Mouse (Mus musculus): ENCODE data around the gene D930020B18Rik. TPM values are rescaled to one million over a fixed set of nuclear protein-coding genes. Genes with fewer than 3 reads are reported as not detected.

Gene D930020B18Rik
- polyA plus RNA-seq (2014; fragmentation: Nextera tagmentation; extraction: Ambion mirVana), result 1.7 and 2.2 TPM in 2 replicates

DNA sequence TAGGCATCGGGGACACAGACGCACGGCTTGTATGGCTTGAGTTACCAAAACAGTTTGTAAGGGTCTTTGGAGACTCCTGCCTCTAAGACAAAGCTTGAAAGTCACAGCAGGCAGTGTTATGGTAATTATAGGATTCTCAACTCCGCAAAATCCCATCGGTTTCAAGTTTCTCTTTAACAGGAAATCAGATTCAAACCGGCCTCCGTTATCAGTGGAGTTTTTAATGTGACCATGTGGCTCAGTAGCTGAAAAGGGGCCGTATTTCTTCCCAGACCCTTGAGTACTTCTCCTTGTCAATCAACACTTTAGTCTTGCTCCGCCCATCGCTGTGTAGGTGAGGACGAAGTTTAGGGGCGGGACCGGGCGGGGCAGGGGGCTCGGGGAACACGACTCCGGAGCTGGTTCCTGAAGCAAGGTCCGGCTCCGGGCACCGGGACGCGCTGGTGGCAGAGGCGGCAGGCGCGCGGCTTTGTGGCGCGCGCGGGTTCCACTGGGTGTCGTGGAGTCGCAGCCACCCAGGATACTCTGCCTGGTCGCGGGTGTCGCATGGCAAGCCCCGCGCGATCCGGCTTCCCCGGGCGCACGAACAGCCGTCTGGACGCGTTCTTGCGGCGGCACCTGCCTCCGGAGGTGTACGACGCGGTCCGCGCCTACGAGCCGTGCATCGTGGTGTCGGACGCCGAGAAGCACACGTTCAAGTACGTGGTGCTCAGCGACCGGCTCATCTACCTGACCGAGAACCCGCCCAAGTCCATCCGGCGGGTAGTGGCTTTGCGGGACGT lies at the start of gene D930020B18Rik:
Gene D930020B18Rik (plus strand): TSS at position 317 of the 782 bp plus-strand sequence.
- Histone ChIP-seq H3K27ac (replicated peaks; ENCODE audit: low read depth, low read length) (peak within 1 kb of the TSS; percentile 42), H3K9me3 (ENCODE audit: control insufficient read depth, low read length) (no peaks in the 10 kb centered on the region), H3K9ac (ENCODE audit: low read depth, low read length) (peak within 1 kb of the TSS; percentile 61), H3K36me3 (ENCODE audit: control insufficient read depth, insufficient read depth, low read length) (no peaks in the 10 kb centered on the region), H3K4me2 (ENCODE audit: low read depth, low read length) (peak within 1 kb of the TSS; percentile 96), H3K27me3 (replicated peaks; ENCODE audit: control insufficient read depth, insufficient read depth, low read length) (peaks cover 25% of the 10 kb centered on the region), H3K4me3 (ENCODE audit: low read depth, low read length) (peak within 1 kb of the TSS; percentile 62), H3K4me1 (ENCODE audit: control insufficient read depth, insufficient read depth, low read length) (peaks cover 3% of the 10 kb centered on the region; the same call in 1 of the 2 replicates)
- WGBS, result under 1% methylated on average over 48 of the region's 69 CpGs
- peak; percentile 61 for ATAC-seq (ENCODE audit: low read depth)
- peak; percentile 46 for DNase-seq (ENCODE audit: low spot score)

DNA sequence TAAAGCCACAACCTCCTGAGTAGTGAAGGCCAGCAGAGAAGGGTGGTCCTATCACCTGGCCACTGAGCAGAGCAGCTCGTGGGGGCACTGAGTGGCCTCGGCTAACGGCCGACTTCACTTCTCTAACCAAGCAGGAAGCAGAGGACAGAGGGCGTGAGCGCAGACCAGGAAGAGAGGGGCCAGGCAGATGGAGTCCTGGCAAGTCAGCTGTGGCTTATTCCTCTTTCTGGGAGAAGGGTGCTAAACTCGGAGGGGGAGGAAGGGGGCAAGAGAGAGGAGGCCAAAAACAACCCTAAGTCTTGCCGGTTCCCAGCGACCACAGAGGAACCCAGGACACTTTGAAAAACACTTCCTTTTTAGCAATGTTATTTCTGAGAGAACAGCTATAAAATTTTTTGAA lies 44.8 kb upstream of the D930020B18Rik start:
- Histone ChIP-seq H3K9me3 (ENCODE audit: control insufficient read depth, low read length) (no peaks in the 10 kb centered on the region), H3K4me1 (ENCODE audit: control insufficient read depth, insufficient read depth, low read length) (no peaks in the 10 kb centered on the region), H3K4me3 (ENCODE audit: low read depth, low read length) (no peak overlapping the region), H3K9ac (ENCODE audit: low read depth, low read length) (no peak overlapping the region), H3K27me3 (replicated peaks; ENCODE audit: control insufficient read depth, insufficient read depth, low read length) (no peaks in the 10 kb centered on the region), H3K27ac (replicated peaks; ENCODE audit: low read depth, low read length) (no peak overlapping the region), H3K4me2 (ENCODE audit: low read depth, low read length) (no peak overlapping the region), H3K36me3 (ENCODE audit: control insufficient read depth, insufficient read depth, low read length) (peaks cover 94% of the 10 kb centered on the region)
- 85% methylated on average over 9 of the region's 9 CpGs for WGBS
- DNase-seq (ENCODE audit: low spot score), result no peak
- no peak for ATAC-seq (ENCODE audit: low read depth)

DNA sequence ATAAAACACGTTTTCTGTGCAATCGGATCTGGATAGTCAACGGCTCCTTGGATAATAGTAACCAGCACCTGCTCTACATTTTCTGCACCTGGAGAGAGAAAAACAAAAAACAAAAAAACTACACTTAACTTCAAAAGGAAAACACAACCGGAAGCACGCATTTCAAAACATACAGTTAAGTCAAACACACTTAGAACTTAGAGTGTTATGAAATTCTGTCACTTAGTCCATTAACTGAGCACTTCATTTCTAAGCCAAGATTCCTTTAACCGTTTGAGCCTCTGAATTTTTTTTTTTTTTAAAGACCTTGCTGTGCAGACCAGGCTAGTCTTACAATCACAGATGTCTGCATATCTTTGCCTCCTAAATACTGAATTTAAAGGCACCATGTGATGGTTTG lies 40.1 kb upstream of the D930020B18Rik start:
- ATAC-seq (ENCODE audit: low read depth) (0 out of 2 replicates have a peak, but pooled peaks have one; percentile 16), DNase-seq (ENCODE audit: low spot score) (no peak)
- no peak overlapping the region for H3K27ac ChIP-seq (replicated peaks; ENCODE audit: low read depth, low read length)
- H3K4me2 ChIP-seq (ENCODE audit: low read depth, low read length), result no peak overlapping the region
- H3K9ac ChIP-seq (ENCODE audit: low read depth, low read length), result no peak overlapping the region
- no peaks in the 10 kb centered on the region for H3K27me3 ChIP-seq (replicated peaks; ENCODE audit: control insufficient read depth, insufficient read depth, low read length)
- no peaks in the 10 kb centered on the region for H3K4me1 ChIP-seq (ENCODE audit: control insufficient read depth, insufficient read depth, low read length)
- no peaks in the 10 kb centered on the region for H3K9me3 ChIP-seq (ENCODE audit: control insufficient read depth, low read length)
- WGBS, result 76% methylated on average over 6 of the region's 6 CpGs
- H3K36me3 ChIP-seq (ENCODE audit: control insufficient read depth, insufficient read depth, low read length), result peaks cover 100% of the 10 kb centered on the region
- no peak overlapping the region for H3K4me3 ChIP-seq (ENCODE audit: low read depth, low read length)

- Histone ChIP-seq H3K4me3 (ENCODE audit: low read depth, low read length) (no peak overlapping the region), H3K4me1 (ENCODE audit: control insufficient read depth, insufficient read depth, low read length) (no peaks in the 10 kb centered on the region), H3K4me2 (ENCODE audit: low read depth, low read length) (no peak overlapping the region), H3K9ac (ENCODE audit: low read depth, low read length) (no peak overlapping the region), H3K27ac (replicated peaks; ENCODE audit: low read depth, low read length) (no peak overlapping the region), H3K36me3 (ENCODE audit: control insufficient read depth, insufficient read depth, low read length) (peaks cover 100% of the 10 kb centered on the region), H3K27me3 (replicated peaks; ENCODE audit: control insufficient read depth, insufficient read depth, low read length) (no peaks in the 10 kb centered on the region), H3K9me3 (ENCODE audit: control insufficient read depth, low read length) (no peaks in the 10 kb centered on the region)
- DNase-seq (ENCODE audit: low spot score), result no peak
- ATAC-seq (ENCODE audit: low read depth), result no peak
- WGBS, result 82% methylated on average over 4 of the region's 4 CpGs
Observed at GRCm38 (mm10) chr10:121603556-121603955, 37.8 kb upstream of the D930020B18Rik start.

GRCm38 (mm10) chr10:121604632-121605344 lies 36.6 kb upstream of the D930020B18Rik start:
- H3K4me3 ChIP-seq (ENCODE audit: low read depth, low read length), result no peak overlapping the region
- 94% methylated on average over 13 of the region's 13 CpGs for WGBS
- DNase-seq (ENCODE audit: low spot score), result no peak
- peaks cover 98% of the 10 kb centered on the region for H3K36me3 ChIP-seq (ENCODE audit: control insufficient read depth, insufficient read depth, low read length)
- H3K4me2 ChIP-seq (ENCODE audit: low read depth, low read length), result no peak overlapping the region
- H3K9me3 ChIP-seq (ENCODE audit: control insufficient read depth, low read length), result no peaks in the 10 kb centered on the region
- H3K9ac ChIP-seq (ENCODE audit: low read depth, low read length), result no peak overlapping the region
- no peaks in the 10 kb centered on the region for H3K27me3 ChIP-seq (replicated peaks; ENCODE audit: control insufficient read depth, insufficient read depth, low read length)
- ATAC-seq (ENCODE audit: low read depth), result no peak
- no peaks in the 10 kb centered on the region for H3K4me1 ChIP-seq (ENCODE audit: control insufficient read depth, insufficient read depth, low read length)
- H3K27ac ChIP-seq (replicated peaks; ENCODE audit: low read depth, low read length), result no peak overlapping the region

DNA sequence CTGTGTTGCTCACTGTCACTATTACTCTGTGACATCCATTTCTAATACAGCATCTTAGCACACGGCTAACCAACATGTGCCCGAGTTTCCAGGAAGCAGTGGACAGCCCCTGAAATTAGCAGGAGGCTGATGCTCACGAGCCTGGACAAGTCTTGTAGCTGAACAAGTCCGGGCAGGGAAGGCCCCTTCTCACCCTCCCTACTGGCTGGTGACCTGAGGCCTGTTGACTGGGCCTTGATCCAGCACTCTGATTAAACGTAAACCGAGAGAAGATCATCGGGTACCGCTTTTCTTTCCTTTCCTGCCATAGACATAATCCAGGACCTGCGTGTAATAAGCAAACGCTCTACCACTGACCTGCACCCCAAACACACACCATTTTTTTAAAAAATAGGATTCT lies 33.2 kb upstream of the D930020B18Rik start:
- Histone ChIP-seq H3K27me3 (replicated peaks; ENCODE audit: control insufficient read depth, insufficient read depth, low read length) (no peaks in the 10 kb centered on the region), H3K9me3 (ENCODE audit: control insufficient read depth, low read length) (no peaks in the 10 kb centered on the region), H3K9ac (ENCODE audit: low read depth, low read length) (no peak overlapping the region), H3K4me3 (ENCODE audit: low read depth, low read length) (no peak overlapping the region), H3K4me2 (ENCODE audit: low read depth, low read length) (no peak overlapping the region), H3K36me3 (ENCODE audit: control insufficient read depth, insufficient read depth, low read length) (peaks cover 96% of the 10 kb centered on the region), H3K4me1 (ENCODE audit: control insufficient read depth, insufficient read depth, low read length) (no peaks in the 10 kb centered on the region), H3K27ac (replicated peaks; ENCODE audit: low read depth, low read length) (no peak overlapping the region)
- no peak for ATAC-seq (ENCODE audit: low read depth)
- DNase-seq (ENCODE audit: low spot score), result no peak
- WGBS, result 76% methylated on average over 10 of the region's 10 CpGs

DNA sequence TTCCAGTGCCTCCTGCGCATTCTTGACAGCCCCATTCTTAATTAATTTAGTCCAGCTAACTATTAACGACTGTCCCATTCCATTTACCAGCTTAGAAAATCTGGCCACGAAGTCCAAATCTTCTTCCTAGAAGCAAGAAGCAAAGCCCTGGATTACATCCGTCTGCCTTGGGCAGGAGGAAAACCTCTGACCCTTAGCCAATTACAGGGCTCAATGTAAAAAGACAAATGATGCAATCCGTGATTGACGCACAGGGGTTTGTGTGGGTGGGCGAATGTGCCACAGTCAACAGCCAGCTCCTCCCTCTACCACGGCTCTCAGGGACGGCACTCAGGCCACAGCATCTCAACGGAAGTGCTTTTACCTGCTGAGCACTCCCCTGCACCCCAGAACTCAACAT lies 29.8 kb upstream of the D930020B18Rik start:
- ATAC-seq (ENCODE audit: low read depth), result no peak

GRCm38 (mm10) chr10:121612448-121612847 lies 28.9 kb upstream of the D930020B18Rik start:
- Histone ChIP-seq H3K4me3 (ENCODE audit: low read depth, low read length) (no peak overlapping the region), H3K9me3 (ENCODE audit: control insufficient read depth, low read length) (no peaks in the 10 kb centered on the region), H3K4me1 (ENCODE audit: control insufficient read depth, insufficient read depth, low read length) (no peaks in the 10 kb centered on the region), H3K27ac (replicated peaks; ENCODE audit: low read depth, low read length) (no peak overlapping the region), H3K27me3 (replicated peaks; ENCODE audit: control insufficient read depth, insufficient read depth, low read length) (no peaks in the 10 kb centered on the region), H3K9ac (ENCODE audit: low read depth, low read length) (no peak overlapping the region), H3K4me2 (ENCODE audit: low read depth, low read length) (no peak overlapping the region), H3K36me3 (ENCODE audit: control insufficient read depth, insufficient read depth, low read length) (peaks cover 94% of the 10 kb centered on the region)
- ATAC-seq (ENCODE audit: low read depth) (no peak), DNase-seq (ENCODE audit: low spot score) (no peak)
- WGBS, result 87% methylated on average over 6 of the region's 6 CpGs

More for the DNA sequence above, 29.8 kb upstream of the D930020B18Rik start:
- 73% methylated on average over 9 of the region's 10 CpGs for WGBS
- Histone ChIP-seq H3K27me3 (replicated peaks; ENCODE audit: control insufficient read depth, insufficient read depth, low read length) (no peaks in the 10 kb centered on the region), H3K4me2 (ENCODE audit: low read depth, low read length) (no peak overlapping the region), H3K4me1 (ENCODE audit: control insufficient read depth, insufficient read depth, low read length) (no peaks in the 10 kb centered on the region), H3K9me3 (ENCODE audit: control insufficient read depth, low read length) (no peaks in the 10 kb centered on the region), H3K4me3 (ENCODE audit: low read depth, low read length) (no peak overlapping the region), H3K27ac (replicated peaks; ENCODE audit: low read depth, low read length) (no peak overlapping the region), H3K9ac (ENCODE audit: low read depth, low read length) (no peak overlapping the region), H3K36me3 (ENCODE audit: control insufficient read depth, insufficient read depth, low read length) (peaks cover 94% of the 10 kb centered on the region)
- no peak for DNase-seq (ENCODE audit: low spot score)

Measured in embryonic facial prominence, embryonic 14.5 days (tissue).